Mouse (Mus musculus) left cerebral cortex, postnatal 36 days (tissue): ENCODE measurements around the gene Gm45753. TPM values are rescaled to one million over a fixed set of nuclear protein-coding genes. Genes with fewer than 3 reads are reported as not detected.

Experiments
- DNase-seq, 2 experiments: peaks; one replicate each; pipeline ENCODE4 v3.0.0; 2021 to 2022; ENCODE audit warnings: low spot score in 2 of 2, mixed read lengths in 1 of 2
- intact Hi-C: fragments of 180-260 bp; cut with DNase I; formaldehyde crosslinking; loops from one replicate; pipeline ENCODE4 v1.15.1; 2025
- total RNA-seq, 2 experiments: library from RNA; stranded (reverse); gene quantifications; 2 replicates each; pipeline ENCODE4 v1.2.3; 2021

Gm45753 gene
- total RNA-seq, 2 experiments from 2014 or later: not detected

- intact Hi-C loops: no loop called here
- DNase-seq: no peak
These were observed 26.6 kb downstream of the Gm45753 start for GRCm38 (mm10) chr8:45281630-45282029.

GRCm38 (mm10) chr8:45277453-45277852, 30.8 kb downstream of the Gm45753 start:
- DNase-seq: no peak
- intact Hi-C loops: no loop called here

- no peak for DNase-seq
- intact Hi-C loops: no loop called here
These were observed 33.9 kb downstream of the Gm45753 start for GRCm38 (mm10) chr8:45274317-45274716.

GRCm38 (mm10) chr8:45269056-45269455, 39.2 kb downstream of the Gm45753 start:
- intact Hi-C loops: no loop called here

DNA sequence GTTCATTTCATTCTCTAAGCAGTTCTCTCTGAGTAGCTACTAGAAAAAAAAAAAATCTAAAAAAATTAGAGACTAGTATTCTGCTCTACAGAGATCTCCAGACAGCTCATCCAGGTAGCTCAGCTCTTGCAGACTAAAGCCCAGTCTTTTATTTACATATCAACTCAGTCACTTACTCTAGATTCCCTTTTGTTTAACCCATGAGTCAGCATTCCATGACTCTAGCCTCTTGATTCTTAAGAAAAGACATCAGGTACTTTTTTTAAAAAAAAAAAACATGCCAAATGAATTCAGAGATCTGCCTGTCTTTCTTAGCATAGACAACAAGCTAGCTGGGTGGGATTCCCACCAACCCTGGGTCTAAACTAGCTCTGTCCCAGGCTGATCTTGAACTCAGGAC, 39.8 kb downstream of the Gm45753 start:
- intact Hi-C loops: no loop called here

More at GRCm38 (mm10) chr8:45269056-45269455, 39.2 kb downstream of the Gm45753 start:
- DNase-seq: no peak

DNA sequence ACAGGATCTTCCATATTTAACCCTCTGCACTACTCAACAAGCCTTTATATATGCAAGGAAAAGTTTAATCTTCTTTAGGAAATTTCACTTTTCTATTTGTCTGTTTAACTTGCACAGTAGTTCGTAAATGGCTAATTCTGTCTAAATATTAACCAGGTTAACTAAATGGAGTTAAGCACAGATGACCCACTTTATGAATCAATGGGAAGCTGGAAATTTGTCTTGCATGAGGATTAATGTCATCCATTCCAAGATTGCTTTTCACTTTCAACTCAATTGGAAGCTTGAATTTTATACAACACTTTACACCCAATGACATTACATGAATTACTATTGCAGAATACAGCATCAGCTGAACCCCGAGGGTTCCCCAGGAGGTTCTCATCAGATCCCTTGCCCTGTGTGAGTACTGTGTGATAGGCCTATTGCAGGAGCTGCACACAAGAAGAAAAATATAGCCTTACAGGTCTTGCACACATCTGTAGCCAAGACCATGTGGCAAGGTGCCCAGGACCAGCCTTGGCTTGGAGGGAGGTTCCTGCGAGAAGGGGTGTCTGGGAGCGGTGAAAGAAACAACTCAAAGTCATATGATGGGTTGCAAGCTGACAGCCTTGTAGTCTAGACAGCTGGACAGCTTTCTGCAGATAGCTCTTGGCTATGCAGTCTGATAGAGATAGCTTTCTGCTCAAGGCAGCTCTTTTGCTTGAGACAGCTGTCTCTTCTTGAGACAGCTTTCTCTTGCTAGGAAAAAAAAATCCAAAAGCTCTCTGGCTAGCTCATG, 40.5 kb downstream of the Gm45753 start:
- intact Hi-C loops: no loop called here

More for the DNA sequence above, 39.8 kb downstream of the Gm45753 start:
- DNase-seq: no peak

GRCm38 (mm10) chr8:45266993-45267392, 41.3 kb downstream of the Gm45753 start:
- intact Hi-C loops: no loop called here
- no peak for DNase-seq

More for the DNA sequence above, 40.5 kb downstream of the Gm45753 start:
- no peak for DNase-seq

- no peak for DNase-seq
- intact Hi-C loops: no loop called here
These were observed 43.3 kb downstream of the Gm45753 start for GRCm38 (mm10) chr8:45264918-45265317.

- intact Hi-C loops: no loop called here
- no peak for DNase-seq
These were observed 45.4 kb downstream of the Gm45753 start for GRCm38 (mm10) chr8:45262851-45263250.

GRCm38 (mm10) chr8:45261920-45262319, 46.3 kb downstream of the Gm45753 start, which contains the start of gene F11:
TSS of gene F11 (minus strand) at chr8:45262031.
- DNase-seq: no peak
- intact Hi-C loops: no loop called here

DNA sequence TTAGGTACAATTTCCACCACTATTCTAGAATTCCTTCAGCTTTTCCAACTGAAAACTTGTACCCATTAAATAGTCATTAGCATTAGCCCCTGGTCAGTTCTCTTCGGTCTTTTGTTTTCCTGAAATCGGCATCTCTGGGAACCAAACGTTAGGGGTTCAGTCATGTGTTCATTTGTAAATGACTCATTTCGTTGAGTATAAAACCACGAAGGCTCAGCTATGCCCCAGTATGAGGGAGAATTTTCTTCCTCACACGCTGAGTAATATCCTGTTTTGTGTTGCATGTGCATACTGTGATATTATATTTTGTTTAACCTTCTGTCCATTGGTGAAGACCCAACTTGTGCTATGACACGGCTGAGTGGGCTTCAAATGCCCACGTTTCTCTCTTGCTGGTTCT, 49.8 kb downstream of the Gm45753 start:
- DNase-seq: no peak
- intact Hi-C loops: no loop called here

GRCm38 (mm10) chr8:45255040-45255439, 53.2 kb downstream of the Gm45753 start:
- intact Hi-C loops: no loop called here
- DNase-seq: no peak

- no peak for DNase-seq
- intact Hi-C loops: no loop called here
These were observed 53.9 kb downstream of the Gm45753 start for GRCm38 (mm10) chr8:45254194-45254842.

DNA sequence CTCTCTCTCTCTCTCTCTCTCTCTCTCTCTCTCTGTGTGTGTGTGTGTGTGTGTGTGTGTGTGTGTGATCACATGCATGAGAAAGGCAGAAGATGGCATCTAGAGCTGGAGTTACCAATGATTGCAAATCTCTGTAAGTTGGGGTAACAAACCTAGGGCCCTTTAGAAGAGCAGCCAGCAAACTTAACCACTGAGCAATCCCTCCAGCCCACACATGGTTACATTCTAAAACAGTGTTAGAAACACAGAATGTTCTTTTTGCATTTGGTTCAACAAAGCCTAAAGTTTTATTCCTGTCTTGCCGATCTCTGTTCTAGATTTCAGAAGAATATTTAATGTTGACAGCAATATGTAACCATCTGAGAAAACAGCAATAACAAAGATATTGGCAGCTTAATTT, 54.7 kb downstream of the Gm45753 start:
- DNase-seq: no peak
- intact Hi-C loops: no loop called here

DNA sequence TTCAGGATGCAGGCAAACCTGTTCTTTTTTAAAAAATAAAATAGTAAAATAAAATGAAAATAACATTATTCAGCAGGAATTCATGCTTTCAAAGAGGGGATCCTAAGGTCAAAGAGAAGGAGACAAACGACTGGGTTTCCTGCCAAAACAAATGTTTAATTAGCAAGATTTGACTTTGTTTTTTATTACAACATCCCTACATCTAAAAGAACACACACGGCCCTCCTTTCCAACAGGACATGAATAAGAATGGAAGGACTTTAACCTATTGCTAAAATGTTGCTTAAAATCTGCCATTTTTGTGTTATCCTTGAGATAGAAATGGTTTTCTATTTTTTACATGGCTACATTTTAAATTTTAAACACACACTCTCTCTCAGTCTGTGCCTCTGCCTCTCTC, 55.2 kb downstream of the Gm45753 start:
- intact Hi-C loops: no loop called here
- no peak for DNase-seq

DNA sequence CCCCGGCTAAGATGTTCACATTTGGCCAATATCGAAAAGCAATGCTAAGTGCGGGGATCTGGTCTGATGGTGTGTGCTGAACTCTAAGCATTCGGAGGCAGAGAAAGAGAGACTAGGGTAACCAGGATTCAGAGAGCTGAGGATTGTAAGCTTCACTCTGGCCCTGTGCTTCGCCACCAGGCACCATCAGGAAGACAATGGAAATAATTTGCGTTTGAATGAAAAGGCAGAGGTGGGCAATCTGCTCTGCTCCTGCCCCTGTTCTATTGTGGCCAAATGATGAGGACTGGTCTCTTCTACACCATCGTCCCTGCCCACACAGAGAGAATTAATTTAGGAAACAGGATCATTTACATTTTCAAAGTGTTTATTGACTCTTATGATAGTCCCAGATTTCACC, 62.0 kb downstream of the Gm45753 start:
- DNase-seq: no peak
- intact Hi-C loops: no loop called here

DNA sequence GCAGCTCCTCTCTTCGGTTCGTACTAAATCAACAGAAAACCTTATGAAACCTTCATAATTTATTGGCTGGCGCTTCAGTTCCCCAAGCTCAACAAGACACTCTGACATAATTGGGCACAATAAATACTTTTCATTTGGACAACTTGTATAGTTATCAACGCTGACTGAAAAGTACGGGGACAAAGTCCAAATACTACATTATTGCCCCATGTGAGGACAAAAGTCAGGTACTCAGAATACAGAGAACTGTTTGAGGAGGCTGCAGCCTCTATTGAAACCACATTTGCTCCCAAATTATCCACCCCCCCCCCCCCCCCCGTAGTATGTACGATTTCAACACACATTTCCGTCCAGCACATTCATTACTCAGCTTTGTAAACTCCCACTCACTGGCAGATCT, 68.9 kb downstream of the Gm45753 start:
- no peak for DNase-seq
- intact Hi-C loops: loop anchor here (5.0 kb wide), 1 partner anchor 302 kb away; the partner anchor contains the start of gene Fat1

DNA sequence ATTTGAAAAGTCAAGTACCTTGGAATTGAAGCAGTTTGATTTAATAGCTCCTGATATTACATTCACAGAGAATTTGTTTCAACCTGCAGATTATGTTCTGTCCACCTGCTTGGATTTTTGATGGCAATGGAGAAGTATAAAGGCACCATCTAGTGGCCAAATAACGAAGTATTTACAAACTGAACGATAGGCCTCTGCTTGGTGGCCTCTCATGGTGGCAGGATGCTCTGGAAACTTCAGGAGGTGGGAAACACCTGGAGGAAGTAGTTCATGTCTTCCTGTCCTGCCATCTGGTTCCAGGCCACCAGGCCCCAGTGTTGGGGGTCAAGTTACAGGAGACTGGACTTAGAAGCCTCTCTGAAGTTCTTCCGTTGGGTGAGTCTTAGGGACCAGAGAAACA, 70.0 kb downstream of the Gm45753 start:
- DNase-seq: no peak
- intact Hi-C loops: loop anchor here (1.0 to 5.0 kb wide), 2 partner anchors 170 to 301 kb away; partner anchors contain the start of gene Fat1

- intact Hi-C loops: loop anchor here (5.0 kb wide), 1 partner anchor 299 kb away; the partner anchor contains the start of gene Fat1
- DNase-seq: peak; percentile 27 to 39
These were observed 71.9 kb downstream of the Gm45753 start for GRCm38 (mm10) chr8:45236164-45236912.

GRCm38 (mm10) chr8:45235228-45235627, 73.0 kb downstream of the Gm45753 start:
- intact Hi-C loops: loop anchor here (5.0 kb wide), 1 partner anchor 298 kb away; the partner anchor contains the start of gene Fat1
- no peak for DNase-seq
